Mouse (Mus musculus): ENCODE data around the gene Bag5.

The Bag5 gene

GRCm38 (mm10) chr12:111700920-111701458, 12.1 kb downstream of the Bag5 start:
- DNase-seq (ENCODE audit: inconsistent age in 2 of 2, low spot score in 1 of 2): no peak

- DNase-seq (ENCODE audit: inconsistent age in 2 of 2, low spot score in 1 of 2): no peak
Measured at GRCm38 (mm10) chr12:111699542-111699941, 13.5 kb downstream of the Bag5 start.

GRCm38 (mm10) chr12:111698346-111698913, 14.6 kb downstream of the Bag5 start:
- peak; percentile 69 to 87 for DNase-seq (ENCODE audit: inconsistent age in 2 of 2, low spot score in 1 of 2)

GRCm38 (mm10) chr12:111697708-111698107, 15.3 kb downstream of the Bag5 start:
- DNase-seq (ENCODE audit: inconsistent age in 2 of 2, low spot score in 1 of 2): peak in 1 of 2 experiments; percentile 76

DNA sequence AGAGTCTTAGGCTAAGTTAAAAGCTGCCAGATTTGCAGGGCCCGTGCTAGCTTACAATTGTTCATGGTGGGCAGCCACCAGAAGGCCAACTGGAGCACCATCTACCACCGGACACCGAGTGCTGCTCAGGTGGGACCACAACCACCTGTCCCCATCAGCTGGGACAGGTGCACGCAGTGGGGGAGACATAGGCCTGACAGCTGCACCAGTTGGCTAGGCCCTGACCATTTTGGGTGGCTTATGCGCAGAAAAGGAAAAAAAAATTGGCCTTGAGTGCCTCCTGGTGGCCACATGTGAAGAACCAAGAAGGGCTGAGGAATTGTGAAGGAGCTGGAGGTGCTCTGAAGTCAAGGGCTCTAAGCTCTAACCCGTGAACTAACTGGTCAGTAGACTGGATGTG, 16.8 kb downstream of the Bag5 start:
- peak; percentile 76 to 91 for DNase-seq (ENCODE audit: inconsistent age in 2 of 2, low spot score in 1 of 2)

- peak; percentile 51 to 65 for DNase-seq (ENCODE audit: inconsistent age in 2 of 2, low spot score in 1 of 2)
Measured at GRCm38 (mm10) chr12:111694880-111695804, 17.9 kb downstream of the Bag5 start.

- DNase-seq (ENCODE audit: inconsistent age in 2 of 2, low spot score in 1 of 2): peak; percentile 54 to 76
Measured at GRCm38 (mm10) chr12:111694271-111694781, 18.7 kb downstream of the Bag5 start.

- peak in 1 of 2 experiments; percentile 60 for DNase-seq (ENCODE audit: inconsistent age in 2 of 2, low spot score in 1 of 2)
Measured at GRCm38 (mm10) chr12:111693341-111694270, 19.5 kb downstream of the Bag5 start.

DNA sequence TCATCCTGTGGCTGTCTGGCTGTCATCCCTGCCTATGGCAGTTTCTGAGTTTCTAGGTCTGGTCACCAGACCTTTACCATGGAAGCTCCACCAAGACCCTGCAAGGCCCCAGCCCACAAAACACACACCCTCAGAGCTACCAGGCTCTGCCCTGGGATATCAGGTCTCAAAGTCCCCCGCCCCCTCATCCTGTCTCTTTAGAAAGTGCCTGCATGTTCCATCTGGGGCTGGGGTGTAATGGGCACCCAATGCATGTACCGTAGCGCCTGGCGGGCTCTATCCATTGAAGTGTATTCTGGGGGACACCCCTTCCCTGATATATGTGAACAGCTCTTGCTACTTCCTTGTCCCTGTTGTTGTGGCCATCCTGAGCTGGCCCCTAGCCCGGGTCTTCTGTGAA, 20.2 kb downstream of the Bag5 start:
- DNase-seq (ENCODE audit: inconsistent age in 2 of 2, low spot score in 1 of 2): no peak

- DNase-seq (ENCODE audit: inconsistent age in 2 of 2, low spot score in 1 of 2): peak in 1 of 2 experiments; percentile 47
Measured at GRCm38 (mm10) chr12:111691346-111691872, 21.6 kb downstream of the Bag5 start.

DNA sequence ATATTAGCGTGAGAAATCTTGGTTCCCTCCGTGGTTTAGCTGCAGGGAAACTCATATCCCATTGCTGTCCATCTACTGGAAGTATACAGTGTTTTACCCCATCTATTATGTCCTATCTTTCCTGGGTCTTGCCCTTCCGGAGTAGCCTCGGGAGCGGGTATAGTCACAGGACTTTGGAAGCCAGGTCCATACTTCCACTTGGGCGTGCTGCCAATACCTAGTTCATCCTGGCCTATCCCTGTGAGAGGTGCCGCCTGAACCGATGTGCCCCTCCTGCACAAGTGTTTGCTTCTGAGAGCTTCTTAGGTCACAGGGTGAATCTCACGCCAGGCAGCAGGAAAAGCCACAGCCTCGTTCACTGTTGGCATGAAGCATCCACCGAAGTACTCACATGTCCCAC, 23.6 kb downstream of the Bag5 start:
- DNase-seq (ENCODE audit: inconsistent age in 2 of 2, low spot score in 1 of 2): no peak

DNA sequence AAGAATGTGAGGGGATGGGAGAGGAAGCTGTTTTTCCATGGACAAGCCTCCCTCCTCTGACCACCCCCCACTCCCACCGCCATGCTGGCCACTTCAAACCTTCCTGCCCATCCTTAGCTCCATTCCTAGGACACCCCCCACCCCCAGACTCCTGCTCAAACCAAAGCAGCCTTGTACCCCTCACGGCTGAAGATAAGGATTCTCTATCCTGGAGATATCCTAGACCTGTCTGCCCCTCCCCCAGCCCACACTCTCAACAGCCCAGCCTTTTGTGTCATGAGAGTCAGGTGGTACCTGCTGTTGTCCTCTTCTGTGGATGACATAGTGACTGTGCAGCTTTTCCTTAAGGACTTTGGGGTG, 25.0 kb downstream of the Bag5 start:
- no peak for DNase-seq (ENCODE audit: inconsistent age in 2 of 2, low spot score in 1 of 2)

DNA sequence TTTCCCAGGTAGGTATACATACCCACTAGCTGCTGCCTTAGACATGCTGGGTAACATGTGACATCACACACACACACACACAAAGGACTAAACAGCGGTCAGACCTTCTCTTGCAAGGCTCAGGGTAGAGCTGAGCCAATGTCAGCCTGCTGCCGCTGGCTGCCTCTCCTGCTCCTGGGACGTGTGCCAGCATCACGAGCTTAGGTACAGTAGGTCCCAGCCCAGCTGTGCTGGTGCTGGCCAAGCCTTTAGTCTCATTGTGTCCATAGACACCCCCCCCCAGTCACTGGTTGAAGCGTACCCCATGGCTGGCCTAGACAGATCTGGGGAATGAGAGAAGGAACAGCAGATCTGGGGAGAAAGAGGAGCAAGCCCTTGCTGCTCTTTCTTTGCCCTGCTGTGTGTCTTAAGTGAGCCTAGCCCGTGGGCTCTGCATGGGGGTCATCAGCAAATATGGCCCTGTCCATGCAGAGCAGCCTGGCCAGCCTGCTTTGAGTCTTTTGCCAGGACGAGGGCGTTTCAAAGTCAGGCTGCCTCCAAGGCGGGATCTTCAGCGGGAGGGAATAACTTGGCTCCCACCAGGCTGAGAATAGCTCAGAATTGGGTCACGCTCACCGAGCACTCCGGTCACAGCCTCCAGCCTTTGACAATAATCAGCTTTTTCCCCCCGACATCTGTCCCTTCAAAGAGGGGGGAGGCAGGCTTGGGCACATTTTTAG, 25.5 kb downstream of the Bag5 start:
- peak; percentile 84 to 89 for DNase-seq (ENCODE audit: inconsistent age in 2 of 2, low spot score in 1 of 2)

GRCm38 (mm10) chr12:111686390-111686789, 26.7 kb downstream of the Bag5 start:
- peak; percentile 70 to 72 for DNase-seq (ENCODE audit: inconsistent age in 2 of 2, low spot score in 1 of 2)

DNA sequence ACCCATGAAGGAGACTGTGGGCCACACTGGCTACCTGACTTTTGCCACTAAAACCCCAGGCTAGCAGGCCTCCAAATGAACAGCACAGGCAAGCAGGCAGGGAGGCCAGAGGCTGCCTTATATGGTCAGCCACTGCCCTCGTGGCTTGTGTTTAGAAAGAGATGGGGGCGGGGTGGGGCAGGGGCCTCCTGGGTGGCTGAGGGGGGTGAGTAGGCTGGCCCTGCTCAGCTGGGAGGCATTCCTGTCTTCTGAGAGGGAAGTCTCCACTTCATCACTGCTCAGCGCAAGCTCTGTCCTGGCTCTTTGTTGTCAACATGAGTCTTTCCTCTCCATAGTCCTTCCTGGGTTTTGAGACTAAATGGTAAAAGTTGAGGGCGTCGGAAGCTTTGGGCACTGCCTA, 30.3 kb downstream of the Bag5 start:
- DNase-seq (ENCODE audit: inconsistent age in 2 of 2, low spot score in 1 of 2): no peak

- DNase-seq (ENCODE audit: inconsistent age in 2 of 2, low spot score in 1 of 2): no peak
Measured at GRCm38 (mm10) chr12:111682003-111682402, 31.1 kb downstream of the Bag5 start.

DNA sequence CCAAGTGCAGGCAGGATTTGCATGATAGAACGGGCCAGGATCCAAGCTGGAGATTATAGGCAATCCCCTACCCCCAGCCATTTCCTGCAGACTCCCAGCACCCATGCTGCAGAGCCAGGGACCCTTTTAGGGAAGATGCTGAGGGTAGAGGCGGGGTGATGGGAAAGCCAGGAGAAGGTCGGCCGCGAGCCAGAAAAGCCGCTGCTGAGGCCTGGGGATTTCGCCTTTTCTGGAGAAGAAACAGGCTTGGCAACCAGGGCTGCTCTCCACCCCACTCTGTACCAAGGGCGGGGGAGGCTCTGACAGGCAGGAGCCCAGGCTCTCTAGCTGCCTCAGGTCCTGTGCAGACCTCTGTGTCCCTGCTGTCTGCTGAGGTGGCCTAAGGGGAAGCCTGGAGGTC, 31.8 kb downstream of the Bag5 start:
- no peak for DNase-seq (ENCODE audit: inconsistent age in 2 of 2, low spot score in 1 of 2)

- DNase-seq (ENCODE audit: inconsistent age in 2 of 2, low spot score in 1 of 2): no peak
Measured at GRCm38 (mm10) chr12:111680661-111681060, 32.4 kb downstream of the Bag5 start.

DNA sequence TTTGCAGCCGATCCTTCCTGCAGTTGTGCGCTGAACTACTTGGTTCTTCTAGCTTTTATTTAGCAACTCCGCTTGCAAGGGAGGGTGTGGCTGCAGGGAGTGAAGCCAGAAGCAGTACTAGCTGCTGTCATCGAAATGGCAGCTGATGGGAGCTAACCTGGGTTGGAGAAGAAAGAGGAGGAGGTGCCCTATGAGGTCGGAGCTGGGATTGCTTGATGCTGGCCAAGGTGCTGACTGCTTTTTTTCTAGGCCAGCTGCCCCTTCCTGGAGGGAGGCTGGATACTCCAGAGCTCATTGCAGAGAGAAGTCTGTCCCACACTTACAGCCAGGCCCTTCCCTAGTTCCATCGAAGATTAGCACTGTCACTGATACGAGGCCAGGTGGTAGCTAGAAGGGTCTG, 34.1 kb downstream of the Bag5 start:
- no peak for DNase-seq (ENCODE audit: inconsistent age in 2 of 2, low spot score in 1 of 2)

DNA sequence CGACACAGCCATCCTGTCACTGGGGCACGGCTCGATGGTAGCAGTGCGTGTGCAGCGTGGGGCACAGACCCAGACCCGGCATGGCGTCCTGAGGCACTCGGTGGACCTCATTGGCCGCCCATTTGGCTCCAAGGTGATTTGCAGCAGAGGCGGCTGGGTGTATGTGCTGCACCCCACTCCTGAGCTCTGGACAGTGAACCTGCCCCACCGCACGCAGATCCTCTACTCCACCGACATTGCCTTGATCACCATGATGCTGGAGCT, 34.5 kb downstream of the Bag5 start:
- no peak for DNase-seq (ENCODE audit: inconsistent age in 2 of 2, low spot score in 1 of 2)
